ENCODE assay signal across 8 mouse cellular contexts in the genomic region with DNA sequence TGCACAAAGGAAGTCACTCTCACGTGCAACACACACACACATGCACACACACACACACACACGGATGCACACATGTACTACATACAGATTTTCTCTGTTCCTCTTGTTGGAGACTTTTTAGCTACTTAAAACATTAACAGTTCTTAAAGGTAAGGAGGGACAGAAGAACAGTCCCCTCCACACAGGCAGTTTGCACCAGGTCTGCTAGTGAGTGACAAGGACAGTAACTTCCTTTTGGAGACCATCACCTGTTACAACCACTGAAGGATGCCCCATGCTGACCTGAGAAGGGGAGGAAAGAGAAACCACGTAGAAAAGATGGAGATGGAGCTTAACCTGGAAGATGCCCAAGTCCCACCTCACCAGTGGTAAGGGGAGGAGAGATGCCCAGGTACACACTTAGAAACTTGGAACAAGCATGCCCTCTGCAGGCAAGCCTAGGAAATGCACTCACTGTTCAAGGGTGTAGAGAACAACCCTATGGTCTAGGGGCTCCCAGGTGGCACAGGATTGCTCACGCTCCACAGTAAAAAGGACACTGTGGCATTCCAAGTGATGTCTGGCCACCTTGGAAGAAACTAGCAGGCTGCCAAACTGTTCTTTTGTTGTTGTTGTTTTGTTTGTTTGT. TPM values are rescaled to one million over a fixed set of nuclear protein-coding genes. Genes with fewer than 3 reads are reported as not detected.
DNase-seq lines count a peak whose midpoint lies in the region; ATAC-seq and TF ChIP-seq lines count a peak whose summit lies in the region.

No protein-coding gene starts in this region.

- WGBS in embryonic facial prominence, embryonic 10.5 days: 59% methylated on average over 4 of the region's 4 CpGs
- WGBS in heart, postnatal 0 days: 58% methylated on average over 4 of the region's 4 CpGs
- 49% methylated on average over 4 of the region's 4 CpGs for WGBS in liver, embryonic 14.5 days (ENCODE audit: insufficient replicate concordance)
- WGBS in neural tube, embryonic 15.5 days: 52% methylated on average over 4 of the region's 4 CpGs

- no peak for TF ChIP-seq EP300 in heart, postnatal 0 days (IDR thresholded peaks at IDR 0.05; ENCODE audit: low read depth)
- TF ChIP-seq EP300 in liver, embryonic 14.5 days (IDR thresholded peaks at IDR 0.05; ENCODE audit: low read depth): no peak

- no peaks in the 10 kb centered on the region for H3K79me3 ChIP-seq in C2C12 (ENCODE audit: low read depth)

- H3K79me2 ChIP-seq in C2C12 (ENCODE audit: control insufficient read depth, insufficient read depth): no peaks in the 10 kb centered on the region

- no peaks in the 10 kb centered on the region for H3K36me3 ChIP-seq in C2C12 (ENCODE audit: control insufficient read depth, insufficient read depth)
- H3K36me3 ChIP-seq in embryonic facial prominence, embryonic 10.5 days (replicated peaks): no peaks in the 10 kb centered on the region
- H3K36me3 ChIP-seq in heart, postnatal 0 days (replicated peaks; ENCODE audit: control insufficient read depth, insufficient read depth, low read length): no peaks in the 10 kb centered on the region
- no peaks in the 10 kb centered on the region for H3K36me3 ChIP-seq in liver, embryonic 14.5 days (replicated peaks; ENCODE audit: control insufficient read depth, insufficient read depth, low read depth)
- no peaks in the 10 kb centered on the region for H3K36me3 ChIP-seq in neural tube, embryonic 15.5 days

- no peaks in the 10 kb centered on the region; the same call in 1 of the 2 replicates for H3K4me1 ChIP-seq in embryonic facial prominence, embryonic 10.5 days
- no peaks in the 10 kb centered on the region for H3K4me1 ChIP-seq in heart, postnatal 0 days (ENCODE audit: control insufficient read depth, insufficient read depth)
- no peaks in the 10 kb centered on the region for H3K4me1 ChIP-seq in liver, embryonic 14.5 days (replicated peaks; ENCODE audit: control insufficient read depth in 2 of 2, insufficient read depth in 2 of 2, low read length in 1 of 2)
- no peaks in the 10 kb centered on the region for H3K4me1 ChIP-seq in neural tube, embryonic 15.5 days

- peaks cover 4% of the 10 kb centered on the region for H3K27me3 ChIP-seq in C2C12 (ENCODE audit: control insufficient read depth, insufficient read depth, insufficient read length)
- no peaks in the 10 kb centered on the region for H3K27me3 ChIP-seq in embryonic facial prominence, embryonic 10.5 days (replicated peaks; ENCODE audit: low read depth, poor library complexity, severe bottlenecking)
- no peaks in the 10 kb centered on the region for H3K27me3 ChIP-seq in heart, postnatal 0 days (ENCODE audit: control insufficient read depth, insufficient read depth, low read length)
- H3K27me3 ChIP-seq in liver, embryonic 14.5 days (ENCODE audit: control insufficient read depth, insufficient read depth, low read length): no peaks in the 10 kb centered on the region
- H3K27me3 ChIP-seq in neural tube, embryonic 15.5 days (replicated peaks): no peaks in the 10 kb centered on the region

- peak; percentile 76 for TF ChIP-seq CTCF in C2C12 (IDR thresholded peaks at IDR 0.05; ENCODE audit: control insufficient read depth, insufficient read depth, insufficient read length)
- peak; percentile 84 for TF ChIP-seq CTCF in heart, postnatal 0 days (IDR thresholded peaks at IDR 0.05; ENCODE audit: low read depth)
- peak; percentile 85 for TF ChIP-seq CTCF in liver, embryonic 14.5 days (IDR thresholded peaks at IDR 0.05; ENCODE audit: low read depth)

- H3K9me3 ChIP-seq in embryonic facial prominence, embryonic 10.5 days: no peaks in the 10 kb centered on the region
- H3K9me3 ChIP-seq in heart, postnatal 0 days (replicated peaks; ENCODE audit: control insufficient read depth, low read length): no peaks in the 10 kb centered on the region
- H3K9me3 ChIP-seq in liver, embryonic 14.5 days (ENCODE audit: control insufficient read depth, low read length): no peaks in the 10 kb centered on the region
- no peaks in the 10 kb centered on the region for H3K9me3 ChIP-seq in neural tube, embryonic 15.5 days (replicated peaks)

- H3K9ac ChIP-seq in heart, postnatal 0 days (replicated peaks; ENCODE audit: low read depth, low read length): no peak overlapping the region
- no peak overlapping the region for H3K9ac ChIP-seq in liver, embryonic 14.5 days (replicated peaks)
- H3K9ac ChIP-seq in neural tube, embryonic 15.5 days (replicated peaks): no peak overlapping the region

- no peak overlapping the region for H3K4me3 ChIP-seq in C2C12 (ENCODE audit: insufficient read depth, poor library complexity, severe bottlenecking)
- no peak overlapping the region for H3K4me3 ChIP-seq in embryonic facial prominence, embryonic 10.5 days
- H3K4me3 ChIP-seq in heart, postnatal 0 days (ENCODE audit: low read depth, low read length): no peak overlapping the region
- H3K4me3 ChIP-seq in liver, embryonic 14.5 days (ENCODE audit: insufficient read depth in 1 of 2, low read depth in 2 of 2, low read length in 2 of 2): no peak overlapping the region
- no peak overlapping the region for H3K4me3 ChIP-seq in neural tube, embryonic 15.5 days (replicated peaks)

- no peak for ATAC-seq in heart, postnatal 0 days (ENCODE audit: insufficient read depth, low read depth)
- no peak for ATAC-seq in liver, embryonic 14.5 days (ENCODE audit: insufficient read depth)
- peak; percentile 90 for ATAC-seq in neural tube, embryonic 15.5 days (ENCODE audit: low FRiP score)

- H3K27ac ChIP-seq in embryonic facial prominence, embryonic 10.5 days (replicated peaks): no peak overlapping the region
- no peak overlapping the region for H3K27ac ChIP-seq in heart, postnatal 0 days (ENCODE audit: low read depth)
- H3K27ac ChIP-seq in liver, embryonic 14.5 days: no peak overlapping the region
- no peak overlapping the region for H3K27ac ChIP-seq in neural tube, embryonic 15.5 days (replicated peaks)

- peak; percentile 81 for DNase-seq in adrenal gland, postnatal 10 days
- peak; percentile 79 for DNase-seq in embryonic facial prominence, embryonic 10.5 days (ENCODE audit: low spot score)
- DNase-seq in heart, postnatal 0 days (ENCODE audit: low spot score): peak; percentile 50
- peak; percentile 73 to 86 for DNase-seq in kidney, postnatal 25 days
- no peak for DNase-seq in liver, embryonic 14.5 days (ENCODE audit: low read depth in 3 of 3, low spot score in 3 of 3)
- DNase-seq in testis, postnatal 14 days (ENCODE audit: low spot score): peak; percentile 27

- H3ac ChIP-seq in C2C12 (ENCODE audit: control insufficient read depth, insufficient read length, low read depth): no peak overlapping the region

- no peak overlapping the region for H3K4me2 ChIP-seq in heart, postnatal 0 days (ENCODE audit: low read depth, low read length)
- H3K4me2 ChIP-seq in liver, embryonic 14.5 days (ENCODE audit: low read depth): no peak overlapping the region
- H3K4me2 ChIP-seq in neural tube, embryonic 15.5 days: no peak overlapping the region

TF ChIP-seq in C2C12, 6 proteins besides CTCF, POLR2A, EP300 and RAD21:
- TF ChIP-seq FOSL1 (IDR thresholded peaks at IDR 0.05; ENCODE audit: insufficient read depth, low read length, poor library complexity, severe bottlenecking) (no peak), MYOG (IDR thresholded peaks at IDR 0.05; ENCODE audit: control insufficient read depth, extremely low read depth, insufficient read length) (no peak), MAX (IDR thresholded peaks at IDR 0.05) (no peak), USF1 (IDR thresholded peaks at IDR 0.05; ENCODE audit: low read depth) (no peak), MYOD1 (IDR thresholded peaks at IDR 0.05; ENCODE audit: control insufficient read depth, insufficient read length, low read depth) (no peak), CEBPB (IDR thresholded peaks at IDR 0.05; ENCODE audit: low read depth) (no peak)
TF ChIP-seq in C2C12: peak in this region for 0.

RNA-seq across cellular contexts. Expression of a gene that starts 39.2 kb away (rescaled TPM):
- polyA plus RNA-seq in C2C12 (2012; fragmentation: generic; extraction: Trizol): 4.0 TPM
- total RNA-seq in adrenal gland, postnatal 10 days (2021): 10 to 100 TPM; 13.6 to 15.8 TPM
- polyA plus RNA-seq in embryonic facial prominence, embryonic 10.5 days (2016; fragmentation: Nextera tagmentation; extraction: Ambion mirVana): 6.9 and 8.0 TPM in 2 replicates
- total RNA-seq in heart, postnatal 0 days (2014; rRNA removed; ENCODE audit: low replicate concordance): 13.5 and 33.6 TPM in 2 replicates
- polyA plus RNA-seq in heart, postnatal 0 days (2015; fragmentation: Nextera tagmentation; extraction: Ambion mirVana): 5.6 TPM in 2 replicates
- polyA plus RNA-seq in liver, embryonic 14.5 days (2012; rRNA removed): 18.8 and 22.3 TPM in 2 replicates
- polyA plus RNA-seq in liver, embryonic 14.5 days (2014; fragmentation: Nextera tagmentation; extraction: Ambion mirVana): 41.8 and 42.3 TPM in 2 replicates
- polyA plus RNA-seq in neural tube, embryonic 15.5 days (2015; fragmentation: Nextera tagmentation; extraction: Ambion mirVana): 37.3 and 39.1 TPM in 2 replicates

Comparison
In these comparisons a context has a peak if more than half of its experiments do, and no peak if none do; other contexts are left out.
1. DNase-seq: peak in adrenal gland, postnatal 10 days (single experiment), embryonic facial prominence, embryonic 10.5 days (single experiment), heart, postnatal 0 days (single experiment), kidney, postnatal 25 days (2 of 2) and testis, postnatal 14 days (single experiment); none in liver, embryonic 14.5 days (0 of 3).
2. Peak in every context shown above with its lines, with median percentiles within 50 percentile points of each other: CTCF ChIP-seq.